Mouse (Mus musculus) intestine, postnatal 0 days (tissue): ENCODE results near the gene Mocs1. TPM values are rescaled to one million over a fixed set of nuclear protein-coding genes. Genes with fewer than 3 reads are reported as not detected.
A peak's percentile ranks its signal among the peaks of the same experiment; 100 is the strongest.
"Not testable (repeated sequence)": the region's sequence is repeated elsewhere in the genome, so short reads cannot be mapped to it uniquely, and the experiment has no call there.

ENCODE experiments used
- ATAC-seq: fragments of 200-750 bp; cut with Nextera tagmentation; 2 replicates; pipeline ENCODE4 v1.8.0; 2017; ENCODE audit warnings: mild to moderate bottlenecking, moderate TSS enrichment, moderate library complexity
- H3K27ac ChIP-seq: fragments of 300-500 bp; sonication (generic); 2 replicates; pipeline ENCODE4 v1.5.1; 2014; ENCODE audit warnings: mild to moderate bottlenecking, low read depth, low read length, moderate library complexity
- H3K27me3 ChIP-seq: fragments of 300-500 bp; sonication (generic); replicated peaks from 2 replicates; pipeline ENCODE4 v1.6.1; 2014; ENCODE audit warnings: low read length, mixed read lengths; ENCODE audit not compliant: control insufficient read depth, insufficient read depth
- H3K36me3 ChIP-seq: fragments of 300-500 bp; sonication (generic); 2 replicates; pipeline ENCODE4 v1.6.1; 2014; ENCODE audit warnings: mild to moderate bottlenecking, moderate library complexity; ENCODE audit not compliant: control insufficient read depth, insufficient read depth
- H3K4me1 ChIP-seq: fragments of 300-500 bp; sonication (generic); replicated peaks from 2 replicates; pipeline ENCODE4 v1.6.1; 2014; ENCODE audit warnings: antibody characterized with exemption, low read length, mixed read lengths; ENCODE audit not compliant: control insufficient read depth, insufficient read depth
- H3K4me2 ChIP-seq: fragments of 300-500 bp; sonication (generic); replicated peaks from 2 replicates; pipeline ENCODE4 v1.6.1; 2014; ENCODE audit warnings: low read depth, mild to moderate bottlenecking, moderate library complexity
- H3K4me3 ChIP-seq: fragments of 300-500 bp; sonication (generic); 2 replicates; pipeline ENCODE4 v1.5.1; 2014; ENCODE audit warnings: low read depth, low read length
- H3K9ac ChIP-seq: fragments of 300-500 bp; sonication (generic); 2 replicates; pipeline ENCODE4 v1.6.1; 2014; ENCODE audit warnings: mild to moderate bottlenecking, low read depth, low read length
- H3K9me3 ChIP-seq: fragments of 300-500 bp; sonication (generic); 2 replicates; pipeline ENCODE4 v1.6.1; 2016; ENCODE audit warnings: mixed run types; ENCODE audit not compliant: control insufficient read depth
- CTCF ChIP-seq: sonication (generic); IDR thresholded peaks from 2 replicates; pipeline ENCODE4 v1.5.1; 2016; ENCODE audit warnings: low read depth, mild to moderate bottlenecking, control low read depth, antibody characterized with exemption, moderate library complexity
- WGBS: fragments of 180-500 bp; shearing (Covaris S2); extraction: QIAGEN DNeasy Blood & Tissue Kit; methylation state at CpG from one replicate; pipeline ENCODE4 v1.1.7; 2014; 5-methylcytosine and 5-hydroxymethylcytosine counted together
- polyA plus RNA-seq: library from polyadenylated mRNA; unstranded; fragments of >200 nt; fragmentation: Nextera tagmentation; extraction: Ambion mirVana; gene quantifications from 2 replicates; pipeline ENCODE4 v1.2.1, GENCODE M21; 2015

The Mocs1 gene
- polyA plus RNA-seq, 1 experiment from 2014 or later = 11.1 TPM

- Histone ChIP-seq H3K9ac (no peak overlapping the region), H3K36me3 (peaks cover 48% of the 10 kb centered on the region), H3K4me3 (no peak overlapping the region), H3K4me1 (peaks cover 6% of the 10 kb centered on the region), H3K4me2 (no peak overlapping the region), H3K9me3 (no peaks in the 10 kb centered on the region), H3K27me3 (no peaks in the 10 kb centered on the region), H3K27ac (no peak overlapping the region; the same call in 1 of the 2 replicates)
- WGBS = 94% methylated on average over 10 of the region's 10 CpGs
- no peak for ATAC-seq
- no peak for TF ChIP-seq CTCF
Observed at GRCm38 (mm10) chr17:49435081-49435480, 6.9 kb downstream of the Mocs1 start.

GRCm38 (mm10) chr17:49436631-49437030 lies 8.5 kb downstream of the Mocs1 start:
- Histone ChIP-seq H3K4me2 (no peak overlapping the region), H3K4me1 (no peaks in the 10 kb centered on the region), H3K9ac (no peak overlapping the region), H3K27me3 (no peaks in the 10 kb centered on the region), H3K9me3 (no peaks in the 10 kb centered on the region), H3K27ac (no peak overlapping the region), H3K4me3 (no peak overlapping the region), H3K36me3 (peaks cover 54% of the 10 kb centered on the region)
- no peak for ATAC-seq
- 76% methylated on average over 6 of the region's 6 CpGs for WGBS
- TF ChIP-seq CTCF = no peak

- H3K27ac ChIP-seq, H3K4me3 ChIP-seq, H3K9me3 ChIP-seq, H3K27me3 ChIP-seq, H3K4me1 ChIP-seq, ATAC-seq, H3K4me2 ChIP-seq, H3K9ac ChIP-seq: not testable (repeated sequence)
- H3K36me3 ChIP-seq = peaks cover 54% of the 10 kb centered on the region
Observed at GRCm38 (mm10) chr17:49437306-49437705, 9.1 kb downstream of the Mocs1 start.

GRCm38 (mm10) chr17:49438822-49439574 lies 10.8 kb downstream of the Mocs1 start:
- Histone ChIP-seq H3K36me3 (peaks cover 42% of the 10 kb centered on the region), H3K4me2 (no peak overlapping the region), H3K9ac (no peak overlapping the region), H3K9me3 (no peaks in the 10 kb centered on the region), H3K4me3 (no peak overlapping the region), H3K4me1 (no peaks in the 10 kb centered on the region), H3K27me3 (no peaks in the 10 kb centered on the region), H3K27ac (no peak overlapping the region)
- 60% methylated on average over 12 of the region's 12 CpGs for WGBS
- ATAC-seq = peak; percentile 19; the same call in 1 of the 2 replicates
- no peak for TF ChIP-seq CTCF

GRCm38 (mm10) chr17:49439706-49440105 lies 11.5 kb downstream of the Mocs1 start:
- H3K4me2 ChIP-seq = no peak overlapping the region
- H3K9me3 ChIP-seq = no peaks in the 10 kb centered on the region
- TF ChIP-seq CTCF = no peak
- H3K9ac ChIP-seq = no peak overlapping the region; the same call in 1 of the 2 replicates
- H3K36me3 ChIP-seq = peaks cover 35% of the 10 kb centered on the region
- no peaks in the 10 kb centered on the region for H3K4me1 ChIP-seq
- no peak overlapping the region for H3K4me3 ChIP-seq
- no peaks in the 10 kb centered on the region for H3K27me3 ChIP-seq
- WGBS = 89% methylated on average over 4 of the region's 4 CpGs
- H3K27ac ChIP-seq = no peak overlapping the region
- peak; percentile 13; the same call in 1 of the 2 replicates for ATAC-seq

GRCm38 (mm10) chr17:49440331-49441130 lies 12.4 kb downstream of the Mocs1 start:
- Histone ChIP-seq H3K4me3 (no peak overlapping the region), H3K4me2 (no peak overlapping the region)
- 67% methylated on average over 14 of the region's 14 CpGs for WGBS

GRCm38 (mm10) chr17:49442841-49443240 lies 14.7 kb downstream of the Mocs1 start:
- H3K4me1 ChIP-seq, H3K27ac ChIP-seq, H3K4me2 ChIP-seq, H3K9ac ChIP-seq, ATAC-seq, H3K9me3 ChIP-seq, H3K27me3 ChIP-seq, H3K4me3 ChIP-seq: not testable (repeated sequence)
- peaks cover 18% of the 10 kb centered on the region for H3K36me3 ChIP-seq
- WGBS = 65% methylated on average over 3 of the region's 3 CpGs

More at GRCm38 (mm10) chr17:49440331-49441130, 12.4 kb downstream of the Mocs1 start:
- TF ChIP-seq CTCF = no peak
- Histone ChIP-seq H3K27ac (no peak overlapping the region), H3K27me3 (no peaks in the 10 kb centered on the region), H3K9ac (no peak overlapping the region), H3K4me1 (no peaks in the 10 kb centered on the region), H3K9me3 (no peaks in the 10 kb centered on the region), H3K36me3 (peaks cover 27% of the 10 kb centered on the region)
- peak; percentile 64 for ATAC-seq
